Mouse (Mus musculus): ENCODE measurements at regions not wholly inside any gene's neighbourhood (a gene's known extent, or its start where the extent isn't known, plus 50 kb on each side); places are given as distances from the start of the nearest gene placed in this dataset.

- DNase-seq (ENCODE audit: low spot score): no peak
- H3K36me3 ChIP-seq (replicated peaks): no peaks in the 10 kb centered on the region
- no peak overlapping the region for H3K27ac ChIP-seq (replicated peaks)
- H3K4me3 ChIP-seq: no peak overlapping the region
- H3K9me3 ChIP-seq: no peaks in the 10 kb centered on the region
- no peaks in the 10 kb centered on the region for H3K27me3 ChIP-seq (replicated peaks; ENCODE audit: low read depth, poor library complexity, severe bottlenecking)
- no peaks in the 10 kb centered on the region for H3K4me1 ChIP-seq
These were observed 112.2 kb downstream of the Ipo8 start for GRCm38 (mm10) chr6:148719062-148719461.

- no peaks in the 10 kb centered on the region for H3K36me3 ChIP-seq (replicated peaks)
- 85% methylated on average over 3 of the region's 3 CpGs for WGBS
These were observed 120.9 kb downstream of the Ipo8 start for GRCm38 (mm10) chr6:148710406-148710805.

GRCm38 (mm10) chr6:148708389-148708788 is 122.9 kb downstream of the Ipo8 start:
- Histone ChIP-seq H3K4me1 (no peaks in the 10 kb centered on the region), H3K9me3 (no peaks in the 10 kb centered on the region), H3K27ac (replicated peaks) (no peak overlapping the region), H3K36me3 (replicated peaks) (no peaks in the 10 kb centered on the region), H3K4me3 (no peak overlapping the region), H3K27me3 (replicated peaks; ENCODE audit: low read depth, poor library complexity, severe bottlenecking) (no peaks in the 10 kb centered on the region)
- 88% methylated on average over 2 of the region's 2 CpGs for WGBS
- no peak for DNase-seq (ENCODE audit: low spot score)

More at GRCm38 (mm10) chr6:148710406-148710805, 120.9 kb downstream of the Ipo8 start:
- no peak overlapping the region for H3K27ac ChIP-seq (replicated peaks)
- no peak for DNase-seq (ENCODE audit: low spot score)
- H3K4me1 ChIP-seq: no peaks in the 10 kb centered on the region
- no peak overlapping the region for H3K4me3 ChIP-seq
- no peaks in the 10 kb centered on the region for H3K27me3 ChIP-seq (replicated peaks; ENCODE audit: low read depth, poor library complexity, severe bottlenecking)
- H3K9me3 ChIP-seq: no peaks in the 10 kb centered on the region

- Histone ChIP-seq H3K4me3 (no peak overlapping the region), H3K36me3 (replicated peaks) (no peaks in the 10 kb centered on the region), H3K27ac (replicated peaks) (no peak overlapping the region), H3K4me1 (no peaks in the 10 kb centered on the region), H3K9me3 (no peaks in the 10 kb centered on the region), H3K27me3 (replicated peaks; ENCODE audit: low read depth, poor library complexity, severe bottlenecking) (no peaks in the 10 kb centered on the region)
- DNase-seq (ENCODE audit: low spot score): peak; percentile 39
- WGBS: 36% methylated on average over 2 of the region's 2 CpGs
These were observed 125.6 kb downstream of the Ipo8 start for GRCm38 (mm10) chr6:148705711-148706110.

- Histone ChIP-seq H3K36me3 (replicated peaks) (no peaks in the 10 kb centered on the region), H3K27ac (replicated peaks) (no peak overlapping the region), H3K4me3 (no peak overlapping the region), H3K4me1 (peaks cover 4% of the 10 kb centered on the region; the same call in 1 of the 2 replicates), H3K9me3 (no peaks in the 10 kb centered on the region), H3K27me3 (replicated peaks; ENCODE audit: low read depth, poor library complexity, severe bottlenecking) (no peaks in the 10 kb centered on the region)
- no peak for DNase-seq (ENCODE audit: low spot score)
- 44% methylated on average over 4 of the region's 4 CpGs for WGBS
These were observed 137.9 kb downstream of the Ipo8 start for GRCm38 (mm10) chr6:148693329-148693728.

GRCm38 (mm10) chr6:148687770-148688169 is 143.5 kb downstream of the Ipo8 start:
- no peaks in the 10 kb centered on the region for H3K9me3 ChIP-seq
- no peak overlapping the region for H3K27ac ChIP-seq (replicated peaks)
- DNase-seq (ENCODE audit: low spot score): peak; percentile 50
- no peak overlapping the region for H3K4me3 ChIP-seq
- H3K36me3 ChIP-seq (replicated peaks): no peaks in the 10 kb centered on the region
- no peaks in the 10 kb centered on the region for H3K27me3 ChIP-seq (replicated peaks; ENCODE audit: low read depth, poor library complexity, severe bottlenecking)
- WGBS: 25% methylated on average over 4 of the region's 4 CpGs
- no peaks in the 10 kb centered on the region for H3K4me1 ChIP-seq

- Histone ChIP-seq H3K4me3 (no peak overlapping the region), H3K4me1 (peaks cover 5% of the 10 kb centered on the region)
These were observed 171.1 kb downstream of the Ipo8 start for GRCm38 (mm10) chr6:148660152-148660551.

GRCm38 (mm10) chr6:148653216-148653615 is 178.1 kb downstream of the Ipo8 start:
- no peak for DNase-seq (ENCODE audit: low spot score)
- peaks cover 4% of the 10 kb centered on the region for H3K4me1 ChIP-seq
- no peaks in the 10 kb centered on the region for H3K27me3 ChIP-seq (replicated peaks; ENCODE audit: low read depth, poor library complexity, severe bottlenecking)
- no peaks in the 10 kb centered on the region for H3K9me3 ChIP-seq
- 61% methylated on average over 3 of the region's 3 CpGs for WGBS
- H3K36me3 ChIP-seq (replicated peaks): no peaks in the 10 kb centered on the region
- H3K4me3 ChIP-seq: no peak overlapping the region
- no peak overlapping the region for H3K27ac ChIP-seq (replicated peaks)

More at GRCm38 (mm10) chr6:148660152-148660551, 171.1 kb downstream of the Ipo8 start:
- Histone ChIP-seq H3K9me3 (no peaks in the 10 kb centered on the region), H3K27me3 (replicated peaks; ENCODE audit: low read depth, poor library complexity, severe bottlenecking) (no peaks in the 10 kb centered on the region), H3K36me3 (replicated peaks) (no peaks in the 10 kb centered on the region), H3K27ac (replicated peaks) (no peak overlapping the region)
- DNase-seq (ENCODE audit: low spot score): no peak
- WGBS: 91% methylated on average over 2 of the region's 2 CpGs

- H3K4me3 ChIP-seq: no peak overlapping the region
- no peaks in the 10 kb centered on the region for H3K4me1 ChIP-seq
- H3K27me3 ChIP-seq (replicated peaks; ENCODE audit: low read depth, poor library complexity, severe bottlenecking): no peaks in the 10 kb centered on the region
- H3K27ac ChIP-seq (replicated peaks): no peak overlapping the region
- no peak for DNase-seq (ENCODE audit: low spot score)
- H3K36me3 ChIP-seq (replicated peaks): no peaks in the 10 kb centered on the region
- WGBS: 82% methylated on average over 4 of the region's 4 CpGs
- no peaks in the 10 kb centered on the region for H3K9me3 ChIP-seq
These were observed 178.8 kb downstream of the Ipo8 start for GRCm38 (mm10) chr6:148652434-148652833.

GRCm38 (mm10) chr6:148647423-148648390 is 183.6 kb downstream of the Ipo8 start:
- no peaks in the 10 kb centered on the region for H3K9me3 ChIP-seq
- no peaks in the 10 kb centered on the region for H3K27me3 ChIP-seq (replicated peaks; ENCODE audit: low read depth, poor library complexity, severe bottlenecking)
- no peak for DNase-seq (ENCODE audit: low spot score)
- no peak overlapping the region for H3K27ac ChIP-seq (replicated peaks)
- H3K4me3 ChIP-seq: no peak overlapping the region
- WGBS: 74% methylated on average over 2 of the region's 2 CpGs
- H3K36me3 ChIP-seq (replicated peaks): no peaks in the 10 kb centered on the region
- H3K4me1 ChIP-seq: no peaks in the 10 kb centered on the region

- H3K36me3 ChIP-seq (replicated peaks): no peaks in the 10 kb centered on the region
- no peaks in the 10 kb centered on the region for H3K4me1 ChIP-seq
- H3K4me3 ChIP-seq: no peak overlapping the region
- H3K9me3 ChIP-seq: no peaks in the 10 kb centered on the region
- 80% methylated on average over 1 of the region's 1 CpGs for WGBS
- DNase-seq (ENCODE audit: low spot score): no peak
- no peaks in the 10 kb centered on the region for H3K27me3 ChIP-seq (replicated peaks; ENCODE audit: low read depth, poor library complexity, severe bottlenecking)
- no peak overlapping the region for H3K27ac ChIP-seq (replicated peaks)
These were observed 190.7 kb downstream of the Ipo8 start for GRCm38 (mm10) chr6:148640595-148640994.

- Histone ChIP-seq H3K27ac (replicated peaks) (no peak overlapping the region), H3K4me3 (no peak overlapping the region), H3K27me3 (replicated peaks; ENCODE audit: low read depth, poor library complexity, severe bottlenecking) (no peaks in the 10 kb centered on the region), H3K4me1 (no peaks in the 10 kb centered on the region), H3K9me3 (no peaks in the 10 kb centered on the region), H3K36me3 (replicated peaks) (no peaks in the 10 kb centered on the region)
- WGBS: 90% methylated on average over 2 of the region's 2 CpGs
- DNase-seq (ENCODE audit: low spot score): no peak
These were observed 190.0 kb upstream of the Tmtc1 start for GRCm38 (mm10) chr6:148634148-148634547.

- no peaks in the 10 kb centered on the region for H3K4me1 ChIP-seq
- H3K4me3 ChIP-seq: no peak overlapping the region
- H3K27me3 ChIP-seq (replicated peaks; ENCODE audit: low read depth, poor library complexity, severe bottlenecking): no peaks in the 10 kb centered on the region
- no peak for DNase-seq (ENCODE audit: low spot score)
- WGBS: 88% methylated on average over 1 of the region's 1 CpGs
- no peak overlapping the region for H3K27ac ChIP-seq (replicated peaks)
- no peaks in the 10 kb centered on the region for H3K9me3 ChIP-seq
- no peaks in the 10 kb centered on the region for H3K36me3 ChIP-seq (replicated peaks)
These were observed 183.0 kb upstream of the Tmtc1 start for GRCm38 (mm10) chr6:148627090-148627605.
